Mouse (Mus musculus): ENCODE data around the gene Tmem109.

- TF ChIP-seq E2F4 (IDR thresholded peaks at IDR 0.05; ENCODE audit: insufficient replicate concordance, low read depth, low read length) (no peak), POLR2A (IDR thresholded peaks at IDR 0.05; ENCODE audit: low read depth, low read length) (no peak), CTCF (conservative IDR thresholded peaks at IDR 0.05 in 1 of 2, IDR thresholded peaks at IDR 0.05 in 1 of 2; ENCODE audit: low read depth in 2 of 2, low read length in 2 of 2) (no peak), ZC3H11A (IDR thresholded peaks at IDR 0.05; ENCODE audit: low read depth, low read length) (no peak), ZNF384 (IDR thresholded peaks at IDR 0.05; ENCODE audit: low read depth, low read length) (no peak), GABPA (IDR thresholded peaks at IDR 0.05; ENCODE audit: insufficient replicate concordance, low read depth, low read length) (no peak), ETS1 (conservative IDR thresholded peaks at IDR 0.05; ENCODE audit: low read depth, low read length) (no peak), CHD1 (IDR thresholded peaks at IDR 0.05; ENCODE audit: low read depth, low read length) (no peak)
Measured at GRCm38 (mm10) chr19:10926666-10927065, 44.9 kb upstream of the Tmem109 start.
